Mouse (Mus musculus): Measurements from ENCODE around the gene Hcn1. TPM values are rescaled to one million over a fixed set of nuclear protein-coding genes. Genes with fewer than 3 reads are reported as not detected.

Hcn1 gene
- polyA plus RNA-seq, 1 experiment from 2014 or later = 0.23 TPM

- WGBS = 3% methylated on average over 1 of the region's 1 CpGs
- no peak for ATAC-seq
- Histone ChIP-seq H3K36me3 (no peaks in the 10 kb centered on the region), H3K9me3 (no peaks in the 10 kb centered on the region), H3K27ac (no peak overlapping the region), H3K4me1 (replicated peaks) (no peaks in the 10 kb centered on the region), H3K4me2 (replicated peaks) (no peak overlapping the region), H3K9ac (replicated peaks) (no peak overlapping the region), H3K4me3 (replicated peaks) (no peak overlapping the region), H3K27me3 (no peaks in the 10 kb centered on the region)
These were observed 234.5 kb downstream of the Hcn1 start for GRCm38 (mm10) chr13:117836658-117837057.

DNA sequence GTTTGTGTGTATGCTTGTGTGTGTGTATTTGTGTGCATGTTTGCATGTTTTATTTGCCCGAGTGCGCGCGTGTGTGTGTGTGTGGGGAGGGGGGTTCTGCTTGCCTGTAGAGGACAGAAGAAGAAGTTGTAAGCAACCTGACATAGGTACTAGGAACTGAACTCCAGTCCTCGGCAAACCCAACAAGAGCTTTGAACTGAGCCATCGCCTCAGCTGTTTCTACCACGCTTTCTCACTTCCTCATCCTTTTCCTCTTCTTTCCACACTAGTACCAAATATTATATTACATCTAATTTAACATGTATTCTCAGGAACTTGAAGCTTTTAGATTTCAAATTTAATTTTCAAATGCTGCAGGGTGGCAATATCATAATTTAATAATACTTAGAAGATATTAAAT lies 236.1 kb downstream of the Hcn1 start:
- WGBS = 94% methylated on average over 7 of the region's 7 CpGs
- Histone ChIP-seq H3K4me1 (replicated peaks) (no peaks in the 10 kb centered on the region), H3K27ac (no peak overlapping the region), H3K9me3 (no peaks in the 10 kb centered on the region), H3K4me3 (replicated peaks) (no peak overlapping the region), H3K36me3 (no peaks in the 10 kb centered on the region), H3K9ac (replicated peaks) (no peak overlapping the region), H3K4me2 (replicated peaks) (no peak overlapping the region), H3K27me3 (no peaks in the 10 kb centered on the region)
- no peak for ATAC-seq

GRCm38 (mm10) chr13:117842366-117842765 lies 240.2 kb downstream of the Hcn1 start:
- Histone ChIP-seq H3K4me1 (replicated peaks) (no peaks in the 10 kb centered on the region), H3K9ac (replicated peaks) (no peak overlapping the region), H3K36me3 (no peaks in the 10 kb centered on the region), H3K27ac (no peak overlapping the region), H3K9me3 (no peaks in the 10 kb centered on the region), H3K4me3 (replicated peaks) (no peak overlapping the region), H3K27me3 (no peaks in the 10 kb centered on the region), H3K4me2 (replicated peaks) (no peak overlapping the region)
- ATAC-seq = no peak

DNA sequence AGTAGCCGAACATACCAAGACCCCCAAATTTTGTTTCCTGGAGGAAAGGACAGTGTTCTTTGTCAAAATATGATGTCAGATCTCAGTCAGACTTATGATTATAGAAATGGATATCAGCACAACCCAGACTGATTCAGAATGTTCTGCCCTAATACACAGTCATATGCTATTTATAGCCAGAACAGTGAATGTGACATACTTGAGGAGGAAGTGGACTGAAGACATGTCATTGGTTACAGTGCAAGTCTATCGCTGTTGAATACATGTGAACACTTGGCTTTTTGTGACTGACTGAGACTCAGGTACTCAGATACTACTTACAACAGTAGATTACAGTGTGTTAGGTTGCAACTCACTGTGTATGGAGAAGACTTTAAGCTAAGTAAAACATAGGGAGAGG lies 245.2 kb downstream of the Hcn1 start:
- H3K27ac ChIP-seq = no peak overlapping the region
- H3K4me2 ChIP-seq (replicated peaks) = no peak overlapping the region
- no peak overlapping the region for H3K9ac ChIP-seq (replicated peaks)
- H3K4me3 ChIP-seq (replicated peaks) = no peak overlapping the region
- H3K27me3 ChIP-seq = no peaks in the 10 kb centered on the region
- H3K4me1 ChIP-seq (replicated peaks) = no peaks in the 10 kb centered on the region
- no peak for ATAC-seq
- 99% methylated on average over 2 of the region's 2 CpGs for WGBS
- H3K9me3 ChIP-seq = no peaks in the 10 kb centered on the region
- no peaks in the 10 kb centered on the region for H3K36me3 ChIP-seq

GRCm38 (mm10) chr13:117848757-117849156 lies 246.6 kb downstream of the Hcn1 start:
- WGBS = 91% methylated on average over 4 of the region's 4 CpGs
- H3K36me3 ChIP-seq = no peaks in the 10 kb centered on the region
- no peaks in the 10 kb centered on the region for H3K27me3 ChIP-seq
- no peak overlapping the region for H3K27ac ChIP-seq
- H3K9me3 ChIP-seq = no peaks in the 10 kb centered on the region
- no peak overlapping the region for H3K4me2 ChIP-seq (replicated peaks)
- H3K4me1 ChIP-seq (replicated peaks) = no peaks in the 10 kb centered on the region
- no peak for ATAC-seq
- no peak overlapping the region for H3K9ac ChIP-seq (replicated peaks)
- no peak overlapping the region for H3K4me3 ChIP-seq (replicated peaks)

GRCm38 (mm10) chr13:117851954-117852710 lies 250.0 kb downstream of the Hcn1 start:
- ATAC-seq = no peak
- WGBS = 86% methylated on average over 6 of the region's 6 CpGs
- no peak overlapping the region for H3K4me3 ChIP-seq (replicated peaks)
- no peaks in the 10 kb centered on the region for H3K4me1 ChIP-seq (replicated peaks)
- no peaks in the 10 kb centered on the region for H3K36me3 ChIP-seq
- H3K9me3 ChIP-seq = no peaks in the 10 kb centered on the region
- no peak overlapping the region for H3K4me2 ChIP-seq (replicated peaks)
- H3K27ac ChIP-seq = no peak overlapping the region
- H3K9ac ChIP-seq (replicated peaks) = no peak overlapping the region
- no peaks in the 10 kb centered on the region for H3K27me3 ChIP-seq

DNA sequence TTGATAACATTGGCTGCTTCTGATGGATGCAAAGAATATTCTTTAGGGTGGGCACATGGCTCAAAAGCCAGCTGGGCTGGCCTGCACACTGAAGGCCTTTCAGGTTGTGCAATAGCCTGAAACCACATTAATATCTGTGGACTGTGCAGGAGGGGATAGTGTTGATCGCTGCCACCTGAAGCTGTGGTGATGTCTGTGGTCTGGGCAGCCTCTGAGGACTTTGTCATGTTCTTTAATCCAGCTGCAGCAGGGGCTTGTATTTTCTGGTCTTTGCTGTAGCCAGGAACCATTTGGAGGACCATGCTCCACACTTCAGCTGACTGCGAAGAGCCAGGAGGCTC lies 250.6 kb downstream of the Hcn1 start:
- no peaks in the 10 kb centered on the region for H3K27me3 ChIP-seq

GRCm38 (mm10) chr13:117858416-117858815 lies 256.3 kb downstream of the Hcn1 start:
- Histone ChIP-seq H3K4me2 (replicated peaks) (no peak overlapping the region), H3K27ac (no peak overlapping the region), H3K4me1 (replicated peaks) (no peaks in the 10 kb centered on the region), H3K4me3 (replicated peaks) (no peak overlapping the region), H3K27me3 (no peaks in the 10 kb centered on the region), H3K9me3 (no peaks in the 10 kb centered on the region), H3K9ac (replicated peaks) (no peak overlapping the region), H3K36me3 (no peaks in the 10 kb centered on the region)
- no peak for ATAC-seq
- 83% methylated on average over 3 of the region's 3 CpGs for WGBS

More for the DNA sequence above, 250.6 kb downstream of the Hcn1 start:
- Histone ChIP-seq H3K27ac (no peak overlapping the region), H3K4me3 (replicated peaks) (no peak overlapping the region), H3K4me1 (replicated peaks) (no peaks in the 10 kb centered on the region), H3K9me3 (no peaks in the 10 kb centered on the region), H3K4me2 (replicated peaks) (no peak overlapping the region), H3K36me3 (no peaks in the 10 kb centered on the region), H3K9ac (replicated peaks) (no peak overlapping the region)
- 93% methylated on average over 2 of the region's 2 CpGs for WGBS
- no peak for ATAC-seq

- no peak overlapping the region for H3K4me3 ChIP-seq (replicated peaks)
- WGBS = 80% methylated on average over 8 of the region's 8 CpGs
- H3K4me2 ChIP-seq (replicated peaks) = no peak overlapping the region
These were observed 275.7 kb downstream of the Hcn1 start for GRCm38 (mm10) chr13:117877787-117878186.

GRCm38 (mm10) chr13:117880471-117881225 lies 278.5 kb downstream of the Hcn1 start:
- Histone ChIP-seq H3K9me3 (no peaks in the 10 kb centered on the region), H3K4me2 (replicated peaks) (no peak overlapping the region), H3K4me1 (replicated peaks) (no peaks in the 10 kb centered on the region), H3K36me3 (no peaks in the 10 kb centered on the region), H3K4me3 (replicated peaks) (no peak overlapping the region), H3K27me3 (no peaks in the 10 kb centered on the region), H3K9ac (replicated peaks) (no peak overlapping the region), H3K27ac (no peak overlapping the region)
- WGBS = 91% methylated on average over 4 of the region's 4 CpGs
- no peak for ATAC-seq

More at GRCm38 (mm10) chr13:117877787-117878186, 275.7 kb downstream of the Hcn1 start:
- Histone ChIP-seq H3K4me1 (replicated peaks) (no peaks in the 10 kb centered on the region), H3K27ac (no peak overlapping the region), H3K9me3 (no peaks in the 10 kb centered on the region), H3K36me3 (no peaks in the 10 kb centered on the region), H3K27me3 (no peaks in the 10 kb centered on the region), H3K9ac (replicated peaks) (no peak overlapping the region)
- ATAC-seq = no peak

DNA sequence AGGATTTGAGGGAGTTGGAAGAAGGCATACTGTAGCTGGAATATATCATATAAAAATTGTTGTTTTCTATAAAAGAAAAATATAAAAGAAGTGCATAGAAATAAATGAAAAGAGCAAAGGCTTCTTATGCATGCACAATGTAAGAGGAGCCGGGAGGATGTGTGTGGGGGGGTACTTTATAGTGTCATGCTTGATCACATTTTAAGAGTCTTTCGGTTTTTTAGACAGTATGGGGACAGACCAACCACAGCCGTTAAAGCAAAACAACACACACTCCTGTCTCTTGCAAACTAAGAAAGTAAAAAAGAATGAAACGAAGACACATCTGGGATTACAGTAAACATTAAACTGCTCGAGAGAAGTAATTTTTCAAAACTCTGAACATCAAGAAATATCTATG lies 290.0 kb downstream of the Hcn1 start:
- Histone ChIP-seq H3K9ac (replicated peaks) (no peak overlapping the region), H3K9me3 (no peaks in the 10 kb centered on the region), H3K27me3 (no peaks in the 10 kb centered on the region), H3K4me3 (replicated peaks) (no peak overlapping the region), H3K4me2 (replicated peaks) (no peak overlapping the region), H3K27ac (no peak overlapping the region), H3K4me1 (replicated peaks) (no peaks in the 10 kb centered on the region), H3K36me3 (no peaks in the 10 kb centered on the region)
- 89% methylated on average over 5 of the region's 5 CpGs for WGBS
- no peak for ATAC-seq

DNA sequence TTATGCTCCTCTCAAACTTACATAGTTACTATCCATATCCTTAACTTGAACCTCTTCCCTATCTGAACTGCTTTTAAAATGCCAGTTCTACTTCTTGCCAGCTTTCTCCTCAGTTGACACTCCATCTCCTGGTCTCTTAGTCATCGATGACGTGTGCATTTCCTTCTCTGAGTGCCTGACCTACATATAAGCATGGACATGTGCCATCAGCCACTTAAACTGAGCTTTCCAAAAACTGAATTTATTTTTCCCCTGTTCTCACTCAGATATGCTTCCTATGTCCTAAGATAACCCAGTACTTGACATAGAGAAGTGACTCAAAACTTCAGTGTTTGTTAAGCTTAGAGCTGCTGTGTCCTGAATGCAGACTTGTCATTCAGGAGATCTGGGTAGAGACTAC lies 295.9 kb downstream of the Hcn1 start:
- no peak for ATAC-seq
- H3K4me3 ChIP-seq (replicated peaks) = no peak overlapping the region
- H3K27me3 ChIP-seq = no peaks in the 10 kb centered on the region
- no peaks in the 10 kb centered on the region for H3K36me3 ChIP-seq
- no peak overlapping the region for H3K9ac ChIP-seq (replicated peaks)
- H3K9me3 ChIP-seq = no peaks in the 10 kb centered on the region
- H3K27ac ChIP-seq = no peak overlapping the region
- H3K4me1 ChIP-seq (replicated peaks) = no peaks in the 10 kb centered on the region
- no peak overlapping the region for H3K4me2 ChIP-seq (replicated peaks)
- WGBS = 93% methylated on average over 2 of the region's 2 CpGs

All from midbrain, embryonic 13.5 days (tissue).